Mouse (Mus musculus) layer of hippocampus, postnatal 36 days (tissue): ENCODE measurements around the gene Sgta. TPM values are rescaled to one million over a fixed set of nuclear protein-coding genes. Genes with fewer than 3 reads are reported as not detected.

Experiments
- DNase-seq, 2 experiments: peaks; one replicate each; pipeline ENCODE4 v3.0.0; 2022
- total RNA-seq, 2 experiments: library from RNA; stranded (reverse); gene quantifications; 2 replicates each; pipeline ENCODE4 v1.2.3; 2021

Sgta gene
- total RNA-seq, 2 experiments from 2014 or later: 174 to 175 TPM

- no peak for DNase-seq
Measured at GRCm38 (mm10) chr10:81019687-81020086, 40.3 kb downstream of the Sgta start.

- no peak for DNase-seq
Measured at GRCm38 (mm10) chr10:81018326-81018725, 41.7 kb downstream of the Sgta start.

GRCm38 (mm10) chr10:81016645-81017044 is 43.3 kb downstream of the Sgta start:
- no peak for DNase-seq

- DNase-seq: no peak
Measured at GRCm38 (mm10) chr10:81015666-81016065, 44.3 kb downstream of the Sgta start.

DNA sequence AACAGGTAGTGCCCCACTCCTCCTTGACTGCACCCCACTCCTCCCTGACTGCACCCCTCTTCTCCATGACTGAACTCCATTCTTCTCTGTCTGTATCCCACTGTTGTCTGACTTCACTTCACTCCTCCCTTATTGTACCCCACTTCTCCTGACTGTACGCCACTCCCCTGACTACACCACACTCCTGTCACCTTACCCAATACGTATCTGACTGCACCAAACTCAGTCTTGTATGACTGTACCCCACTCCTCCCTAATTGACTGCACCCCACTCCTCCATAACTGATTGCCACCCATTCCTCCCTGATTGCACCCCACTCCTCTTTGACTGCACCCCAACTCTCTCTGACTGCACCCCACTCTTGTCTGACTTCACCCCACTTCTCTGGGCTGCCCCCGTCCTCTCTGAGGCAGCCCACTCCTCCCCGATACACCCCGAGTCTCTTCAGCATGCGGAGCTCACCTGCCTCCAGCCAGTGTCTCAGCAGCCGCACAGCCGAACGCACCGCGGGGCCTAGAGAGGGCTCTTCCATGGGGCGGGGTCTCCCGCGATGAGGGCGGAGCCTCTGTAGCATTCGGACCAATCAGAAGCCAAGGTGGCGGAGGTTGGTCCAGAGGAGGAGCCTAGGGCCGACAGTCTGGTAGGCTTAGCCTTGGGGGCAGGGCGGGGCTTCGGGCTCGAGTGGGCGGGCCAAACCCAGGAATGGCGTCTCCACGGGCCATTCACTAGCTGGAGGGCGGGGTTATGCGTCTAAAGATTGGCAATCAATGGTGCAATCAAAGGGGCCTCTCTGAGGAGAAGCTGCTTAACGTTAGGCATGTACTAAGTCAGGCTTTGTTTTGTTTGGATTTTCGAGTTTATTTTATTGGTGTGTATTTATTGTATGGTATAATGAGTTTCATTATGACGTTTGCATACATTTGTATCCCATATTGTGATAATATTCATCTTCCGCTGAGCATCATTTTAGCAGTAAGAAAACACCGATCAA is 45.3 kb downstream of the Sgta start, which contains the start of gene Gng7:
TSS of gene Gng7 (minus strand) at position 553 of the 992 bp plus-strand sequence.
- DNase-seq: peak; percentile 99

GRCm38 (mm10) chr10:81010851-81011250 is 49.1 kb downstream of the Sgta start:
- DNase-seq: no peak

DNA sequence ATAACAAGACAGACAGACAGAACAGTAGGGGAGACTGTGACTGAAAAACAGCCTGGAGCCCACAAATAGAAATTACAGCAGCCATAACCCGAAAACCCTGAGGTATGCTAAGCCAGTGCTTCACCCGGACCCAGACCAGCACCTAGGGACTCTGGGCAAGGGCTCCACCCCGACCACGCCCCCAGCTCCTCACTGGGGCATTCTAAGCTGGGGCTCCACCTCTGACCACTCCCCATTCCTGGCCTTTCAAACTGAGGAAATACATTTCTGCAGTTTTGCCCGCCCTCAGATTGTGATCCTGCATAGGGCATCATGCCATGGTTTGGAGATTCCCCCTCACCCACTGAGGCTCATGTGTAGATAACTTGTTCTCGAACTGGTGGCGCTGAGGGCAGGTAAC is 52.7 kb downstream of the Sgta start:
- DNase-seq: no peak

DNA sequence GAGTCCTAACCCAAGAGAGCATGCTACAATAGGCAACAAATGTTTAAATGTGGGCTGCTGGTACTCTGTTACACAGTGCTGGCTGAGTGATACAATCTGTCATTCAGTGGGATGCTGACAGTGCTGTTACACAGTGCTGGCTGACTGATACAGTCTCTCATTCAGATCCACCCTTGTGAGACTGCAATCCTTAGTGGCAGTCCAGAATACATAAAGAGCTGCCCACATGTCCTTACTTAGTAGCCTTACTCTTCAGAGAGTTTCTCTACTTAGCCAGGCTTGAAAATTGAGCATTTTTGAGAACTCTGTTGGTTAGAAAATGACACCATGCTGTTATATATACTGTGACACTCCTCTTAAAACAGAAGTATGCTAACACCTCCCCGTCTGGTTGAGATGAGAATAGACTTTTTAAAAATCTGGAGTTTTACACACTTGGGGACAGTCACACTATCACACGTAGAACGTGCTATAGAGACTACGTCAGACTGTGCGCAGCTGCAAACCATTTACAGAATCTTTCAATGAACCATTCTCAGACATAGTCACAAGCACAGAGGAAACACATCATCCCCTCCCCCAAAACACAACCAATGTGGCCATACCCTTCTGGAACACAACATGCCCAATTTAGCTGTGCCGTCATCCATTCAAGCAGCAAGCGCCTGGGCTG is 53.8 kb downstream of the Sgta start:
- DNase-seq: no peak

DNA sequence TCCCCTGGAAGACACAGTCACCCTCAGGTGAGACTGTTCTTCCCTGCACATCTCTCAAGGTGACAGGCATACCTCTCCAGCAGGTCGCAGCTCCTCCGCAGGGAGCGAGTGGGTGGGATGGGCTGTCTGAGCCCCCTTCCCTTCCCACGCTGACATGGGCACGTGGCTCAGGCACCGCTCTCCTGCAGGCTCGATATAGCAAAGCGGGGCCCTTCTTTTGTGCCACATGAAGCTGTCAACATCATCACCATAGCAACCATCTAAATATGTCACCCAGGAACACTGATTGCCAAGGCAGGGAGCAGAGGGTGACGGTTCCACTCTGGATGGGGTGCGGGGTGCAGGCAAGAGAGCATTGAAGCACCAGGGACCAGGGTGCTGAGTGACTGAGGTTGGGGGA is 58.8 kb downstream of the Sgta start:
- DNase-seq: peak; percentile 74

DNA sequence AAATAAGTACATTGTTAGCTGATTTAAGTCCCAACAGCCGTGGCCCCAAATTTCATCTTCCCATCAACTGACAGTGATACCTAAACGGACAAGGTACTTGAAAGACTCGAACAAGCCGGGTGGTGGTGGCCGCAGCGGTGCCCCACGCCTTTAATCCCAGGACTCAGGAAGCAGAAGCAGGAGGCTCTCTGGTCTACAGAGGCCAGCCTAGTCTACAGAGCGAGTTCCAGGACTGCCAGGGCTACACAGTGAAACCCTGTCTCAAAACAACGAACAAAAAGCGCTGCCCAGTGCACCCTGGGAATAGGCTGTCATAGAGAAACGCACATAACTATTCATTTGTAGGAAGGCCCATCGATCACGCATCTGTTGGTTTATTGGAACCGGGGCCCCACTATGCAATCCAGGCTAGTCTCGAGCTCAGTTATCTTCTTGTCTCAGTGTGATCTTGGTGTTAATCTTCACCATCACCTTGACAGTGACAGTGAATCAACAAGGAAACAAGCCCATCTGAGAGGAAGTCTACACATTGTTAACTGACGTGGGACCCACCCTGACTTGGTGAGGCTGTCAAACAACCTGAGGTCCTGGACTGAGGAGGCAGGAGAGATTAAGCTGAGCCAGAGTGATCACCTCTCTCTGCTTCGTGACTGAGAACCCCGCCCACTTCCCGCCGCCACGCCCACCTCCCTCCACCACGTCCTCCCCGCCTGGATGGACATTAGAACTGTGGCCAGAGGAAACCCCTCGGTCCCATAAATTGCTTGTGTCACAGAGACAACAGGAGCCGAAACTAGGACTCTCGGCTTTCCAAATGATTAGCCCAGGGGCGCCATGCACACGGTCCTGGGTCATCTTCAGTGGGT is 59.6 kb downstream of the Sgta start:
- DNase-seq: no peak

DNA sequence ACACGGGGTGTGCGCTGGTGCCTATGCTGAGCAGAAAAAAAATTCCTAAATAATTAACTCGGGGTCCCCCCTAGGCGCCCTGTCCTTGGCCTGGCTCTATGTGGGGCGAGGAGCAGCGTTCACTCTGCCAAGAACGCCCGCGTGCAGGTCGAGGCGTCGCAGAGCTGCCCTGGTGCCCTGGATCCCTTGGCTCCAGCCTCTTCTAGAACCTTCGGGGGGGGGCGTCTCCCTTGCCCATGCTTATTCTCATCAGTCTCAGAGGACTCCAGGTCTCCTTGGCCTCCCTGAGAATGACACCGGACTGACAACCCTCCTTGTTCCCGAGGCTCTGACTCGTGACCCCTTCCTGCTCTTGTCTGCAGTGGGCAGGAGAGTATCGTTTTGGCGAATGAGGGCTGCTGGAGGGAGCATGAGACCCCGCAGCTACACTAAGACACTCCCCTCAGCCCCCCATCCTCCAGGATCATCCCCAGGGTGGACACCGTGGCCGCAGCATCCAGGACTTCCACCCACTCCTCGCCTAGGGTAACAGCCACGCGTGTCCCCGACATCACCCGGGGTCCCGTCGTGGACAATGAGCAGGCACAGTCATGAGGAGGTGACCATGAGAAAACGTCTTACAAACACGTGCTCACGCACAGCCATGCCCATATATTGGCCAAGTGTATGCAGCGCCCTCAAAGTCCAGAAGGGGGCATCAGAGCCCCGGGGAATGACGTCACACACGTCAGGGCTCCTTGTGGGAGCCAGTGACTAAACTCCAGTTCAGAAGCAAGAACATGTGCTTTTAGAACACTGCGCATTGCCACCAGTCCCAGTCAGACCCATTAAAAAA is 60.4 kb downstream of the Sgta start:
- peak; percentile 87 to 88 for DNase-seq

GRCm38 (mm10) chr10:80998778-80999177 is 61.2 kb downstream of the Sgta start:
- DNase-seq: no peak

- DNase-seq: no peak
Measured at GRCm38 (mm10) chr10:80998021-80998420, 62.0 kb downstream of the Sgta start.

GRCm38 (mm10) chr10:80997332-80997731 is 62.6 kb downstream of the Sgta start:
- DNase-seq: no peak

- no peak for DNase-seq
Measured at GRCm38 (mm10) chr10:80996501-80996900, 63.5 kb downstream of the Sgta start.

DNA sequence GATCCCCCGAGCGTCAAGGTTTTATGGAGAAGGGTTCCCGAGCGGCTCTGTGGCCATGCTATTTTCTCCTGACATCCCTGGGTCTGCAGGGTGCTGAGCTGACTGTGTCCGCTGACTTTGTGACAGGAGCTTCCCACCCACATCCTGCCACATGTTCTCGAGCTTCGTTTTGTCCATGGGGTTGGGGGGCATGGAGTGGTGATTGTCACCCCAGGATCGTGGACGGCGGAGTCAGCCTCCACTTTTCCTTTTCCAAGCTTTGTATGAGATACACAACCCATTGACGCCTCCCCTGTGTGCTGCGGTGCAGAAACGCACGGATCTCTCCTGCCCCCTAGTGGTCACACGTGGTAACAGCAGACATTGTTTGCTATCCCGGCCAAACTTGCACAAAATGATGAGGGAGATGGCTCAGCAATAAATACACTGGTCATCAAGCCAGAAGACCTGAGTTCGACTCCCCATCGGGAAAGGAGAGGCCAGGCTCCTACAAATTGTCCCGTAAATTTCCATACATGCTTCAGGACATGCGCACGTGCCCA is 64.8 kb downstream of the Sgta start:
- DNase-seq: peak; percentile 83 to 84

- no peak for DNase-seq
Measured at GRCm38 (mm10) chr10:80994621-80995020, 65.4 kb downstream of the Sgta start.
